Mouse (Mus musculus) 416B (cell line): ENCODE results near the gene Zc3h14.

Experiments used
- DNase-seq: peaks from one replicate; pipeline ENCODE4 v3.0.0; 2011; ENCODE audit warnings: low read depth

Zc3h14 gene

DNA sequence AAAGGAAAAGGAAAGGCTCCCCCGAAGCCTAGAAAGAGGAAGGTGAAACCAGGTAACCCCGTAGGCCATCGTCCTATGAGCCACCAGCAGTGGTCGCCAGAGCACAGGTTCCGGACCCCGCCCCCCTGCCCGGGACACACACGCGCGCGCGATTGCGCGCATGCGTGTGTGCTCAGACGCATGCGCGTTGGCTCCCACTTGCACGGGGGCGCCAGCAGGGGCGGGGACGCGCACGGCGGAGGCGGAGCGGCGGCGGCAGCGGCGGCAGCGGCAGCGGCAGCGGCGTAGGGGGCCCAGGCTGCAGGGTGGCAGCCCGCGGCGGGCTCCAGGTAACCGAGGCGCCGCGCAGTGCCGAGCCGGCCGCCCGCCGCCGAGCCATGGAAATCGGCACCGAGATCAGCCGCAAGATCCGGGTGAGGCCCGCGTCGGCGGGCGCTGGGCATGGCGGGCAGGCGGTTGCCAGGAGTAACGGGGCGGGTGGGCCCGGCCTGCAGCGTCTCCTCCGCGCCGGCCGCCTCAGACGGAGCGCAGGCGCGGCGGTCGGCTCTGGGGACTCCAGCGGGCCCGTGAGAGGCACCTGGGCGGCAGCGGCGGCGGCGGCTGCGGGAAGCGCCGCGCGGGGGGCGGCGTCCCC is at the start of gene Zc3h14:
Zc3h14 (plus strand) TSS at position 219 of the 634 bp plus-strand sequence.
- peak; percentile 90 for DNase-seq

DNA sequence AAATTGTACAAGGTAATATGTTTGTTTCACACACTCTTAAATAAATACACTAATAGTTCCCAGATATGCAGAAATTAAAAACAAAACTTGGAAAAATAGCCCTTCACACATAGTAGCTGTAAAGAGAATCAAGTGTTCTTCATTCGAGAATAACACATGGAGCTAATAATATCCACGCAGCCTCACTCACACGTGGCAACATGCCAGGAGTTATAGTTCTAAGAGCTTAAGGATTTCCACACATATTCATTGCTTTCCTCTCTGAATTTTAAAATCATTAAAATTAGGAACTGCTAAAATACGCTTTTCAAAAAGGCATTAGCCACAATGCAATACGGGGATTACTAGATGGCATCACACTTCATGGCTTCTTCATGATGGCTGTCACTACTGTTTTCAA is 49.6 kb upstream of the Zc3h14 start:
- DNase-seq = no peak

DNA sequence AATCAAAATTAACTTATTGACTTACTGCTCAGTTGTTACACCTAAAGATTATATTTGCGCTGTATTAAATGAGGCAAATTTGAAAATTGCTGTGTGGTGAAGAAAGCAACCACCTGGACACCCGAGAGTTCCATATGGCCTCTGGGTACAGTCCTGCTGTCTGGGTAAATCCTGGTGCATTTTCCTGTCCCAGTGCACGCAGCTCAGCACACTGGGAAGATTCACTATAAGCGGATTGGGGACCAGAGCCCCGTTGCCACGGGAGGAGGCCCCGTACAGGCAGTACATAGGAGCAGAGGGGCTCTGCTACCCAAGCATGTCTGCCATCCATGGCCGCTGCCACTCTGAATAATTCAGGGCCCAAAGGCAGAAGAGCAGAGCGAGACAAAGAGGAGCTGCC is 45.2 kb upstream of the Zc3h14 start:
- no peak for DNase-seq

DNA sequence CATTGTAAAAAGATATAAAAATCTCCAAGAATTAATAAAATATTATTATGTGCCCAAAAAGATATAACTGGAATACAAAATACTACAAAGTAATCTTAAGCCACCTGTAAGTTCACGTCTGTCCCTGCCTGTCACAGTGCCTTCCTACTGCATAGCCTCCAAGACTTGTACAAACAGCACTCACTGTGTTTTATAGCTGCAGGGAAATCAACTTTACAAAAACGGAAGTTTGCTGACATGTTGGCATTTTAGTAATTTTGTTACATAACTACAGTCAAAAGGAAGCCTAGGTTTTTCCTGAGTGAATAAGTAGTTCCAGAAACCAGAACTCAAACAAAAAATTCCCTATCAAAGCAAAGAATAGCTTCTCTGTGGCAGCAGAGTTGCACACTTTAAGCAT is 43.2 kb upstream of the Zc3h14 start:
- DNase-seq = no peak

DNA sequence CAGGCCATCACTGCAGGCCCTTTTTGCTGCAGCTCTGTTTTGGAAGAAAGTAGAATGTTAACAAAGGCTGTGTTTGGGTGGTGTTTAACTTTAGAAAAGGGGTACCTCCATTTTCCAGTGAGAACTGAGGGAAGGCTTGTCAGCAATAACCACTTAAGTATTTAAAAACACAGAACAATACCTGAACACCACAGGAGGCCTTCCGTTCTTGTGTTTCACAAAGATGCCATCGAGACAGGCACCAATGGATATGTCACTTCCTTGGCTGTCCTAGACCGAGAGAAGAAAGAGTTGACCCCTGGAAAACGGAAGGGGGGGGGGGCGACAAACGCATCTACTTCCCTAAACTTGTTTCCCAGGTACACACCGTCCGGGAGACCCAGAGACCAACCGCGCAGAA is 42.8 kb upstream of the Zc3h14 start:
- no peak for DNase-seq

DNA sequence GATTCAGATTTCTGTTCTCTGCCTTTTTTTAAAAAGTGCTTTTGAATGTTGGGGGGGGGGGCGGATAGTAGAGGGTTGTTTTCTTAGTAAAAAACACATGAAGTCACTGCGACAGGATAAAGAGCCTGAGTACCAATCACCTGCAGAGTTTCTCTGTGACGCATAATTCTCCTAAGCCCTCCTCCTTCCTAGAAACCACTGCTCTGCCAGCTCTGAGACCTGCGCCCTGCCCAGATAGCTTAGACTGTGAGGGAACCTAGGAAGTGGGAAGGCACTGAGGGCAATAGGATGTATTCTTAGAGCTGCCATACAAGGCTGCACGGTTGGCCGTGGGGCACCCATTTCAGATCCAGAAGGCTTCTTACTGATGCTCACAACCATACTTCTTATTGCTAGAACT is 33.9 kb upstream of the Zc3h14 start:
- DNase-seq = no peak

DNA sequence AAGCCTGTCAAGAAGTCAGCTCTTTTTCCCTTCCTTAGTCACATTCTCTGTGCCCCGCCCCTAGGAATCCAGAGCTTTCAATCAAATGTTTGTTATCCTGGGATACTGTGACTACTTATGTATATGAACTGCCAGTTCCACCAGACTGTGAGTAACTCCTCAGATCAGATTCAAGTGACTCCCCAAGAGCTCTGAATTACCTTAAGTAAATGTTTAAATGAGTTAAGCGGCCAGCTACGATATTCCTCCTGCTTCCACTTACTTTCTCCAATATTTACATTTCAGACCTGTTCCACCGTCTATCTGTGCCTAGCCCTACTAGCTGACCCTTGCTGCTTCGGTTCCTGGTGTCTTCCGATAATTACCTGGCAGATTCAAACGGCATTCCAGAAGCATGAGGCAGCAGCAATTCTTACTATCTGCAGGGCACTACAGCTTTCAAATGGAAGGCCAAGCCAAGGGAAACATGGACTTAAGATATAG is 33.1 kb upstream of the Zc3h14 start:
- DNase-seq = no peak

DNA sequence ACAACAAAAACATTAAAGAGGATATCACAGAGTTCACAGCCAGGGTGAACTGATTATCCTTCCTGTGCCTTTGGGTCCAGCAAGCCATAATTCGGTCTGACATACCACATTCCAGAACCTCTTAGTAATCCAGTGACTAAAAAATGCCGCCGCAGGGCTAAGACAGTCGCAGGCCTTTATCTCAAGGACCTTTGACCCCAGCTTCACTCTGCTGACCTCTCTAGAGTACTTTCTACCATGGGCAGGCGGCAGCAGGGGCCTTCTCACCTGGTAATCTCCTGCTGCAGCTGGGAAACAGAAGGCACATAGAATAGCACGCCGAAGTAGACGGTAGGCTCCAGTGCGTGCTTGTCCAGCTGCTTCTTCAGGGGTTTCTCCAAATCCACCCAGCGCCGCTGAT is 32.0 kb upstream of the Zc3h14 start:
- DNase-seq = no peak

DNA sequence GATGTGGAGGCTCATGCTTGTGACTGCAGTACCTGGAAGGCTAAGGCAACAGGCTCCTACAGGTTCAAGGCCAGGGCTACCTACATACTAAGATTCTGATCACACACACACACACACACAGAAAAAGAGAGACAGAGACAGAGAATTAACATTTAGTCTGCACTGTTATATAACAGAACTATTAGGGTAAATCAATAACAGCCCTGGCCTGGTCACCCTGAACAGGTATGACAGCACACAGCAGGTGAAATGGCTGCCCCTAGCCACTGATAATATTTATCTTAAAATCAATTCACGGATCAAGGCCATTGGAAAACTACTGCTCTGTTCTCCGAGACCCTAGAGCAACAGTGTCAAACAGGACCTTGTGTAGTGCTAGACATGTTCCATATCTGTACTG is 30.6 kb upstream of the Zc3h14 start:
- no peak for DNase-seq

DNA sequence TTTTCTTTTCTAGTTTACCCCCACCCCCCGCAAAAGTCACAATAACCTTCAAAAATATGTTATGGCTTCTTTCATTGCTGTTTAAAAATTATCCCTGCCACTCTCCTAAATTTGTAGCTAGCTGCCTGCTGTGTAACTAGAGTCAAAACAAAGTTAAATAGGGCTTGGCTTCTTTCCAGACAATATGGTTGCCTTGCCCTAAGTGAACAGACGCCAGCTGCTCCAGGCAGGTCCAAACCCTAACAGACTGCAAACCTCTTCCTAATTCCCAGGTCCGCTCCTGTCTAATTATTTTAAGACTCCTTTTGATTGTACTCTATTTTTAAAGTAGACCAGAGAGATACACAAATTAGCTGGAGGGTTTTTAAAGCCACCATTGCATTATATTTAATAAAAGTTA is 26.1 kb upstream of the Zc3h14 start:
- DNase-seq = no peak

DNA sequence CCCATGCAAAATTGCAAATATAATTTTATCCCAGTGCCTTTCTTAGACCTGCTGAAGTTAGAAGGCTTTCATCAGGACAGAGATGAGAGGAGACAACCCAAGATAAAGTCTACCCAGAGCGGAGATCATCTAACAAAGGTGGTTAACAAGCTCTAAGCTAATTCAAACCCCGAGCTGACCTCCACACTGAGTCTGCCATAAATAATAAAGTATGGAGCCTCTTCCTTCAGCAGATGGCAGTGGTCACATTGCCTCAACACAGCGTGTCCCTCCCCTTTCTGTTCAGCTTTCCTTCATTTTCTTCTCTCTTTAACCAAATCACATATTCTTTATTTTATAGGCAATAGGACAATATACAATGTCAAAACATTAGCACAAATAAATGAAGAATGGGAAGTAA is 25.7 kb upstream of the Zc3h14 start:
- no peak for DNase-seq

DNA sequence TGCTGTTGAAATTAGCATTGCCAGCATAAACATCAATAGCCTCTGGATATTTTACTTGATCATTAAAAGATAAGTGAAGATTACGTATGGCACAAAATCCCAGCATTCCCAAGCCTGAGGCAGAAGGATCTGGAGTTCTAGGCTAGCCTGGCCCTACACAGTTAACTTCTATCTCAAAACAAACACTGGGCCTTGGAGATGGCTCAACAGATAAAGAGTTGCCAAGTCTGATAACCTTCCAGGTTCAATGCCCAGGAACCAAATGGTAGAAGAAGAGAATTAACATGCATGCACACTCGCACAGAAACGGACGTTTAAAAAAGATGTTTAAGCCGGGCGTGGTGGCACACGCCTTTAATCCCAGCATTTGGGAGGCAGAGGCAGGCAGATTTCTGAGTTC is 22.5 kb upstream of the Zc3h14 start:
- no peak for DNase-seq

DNA sequence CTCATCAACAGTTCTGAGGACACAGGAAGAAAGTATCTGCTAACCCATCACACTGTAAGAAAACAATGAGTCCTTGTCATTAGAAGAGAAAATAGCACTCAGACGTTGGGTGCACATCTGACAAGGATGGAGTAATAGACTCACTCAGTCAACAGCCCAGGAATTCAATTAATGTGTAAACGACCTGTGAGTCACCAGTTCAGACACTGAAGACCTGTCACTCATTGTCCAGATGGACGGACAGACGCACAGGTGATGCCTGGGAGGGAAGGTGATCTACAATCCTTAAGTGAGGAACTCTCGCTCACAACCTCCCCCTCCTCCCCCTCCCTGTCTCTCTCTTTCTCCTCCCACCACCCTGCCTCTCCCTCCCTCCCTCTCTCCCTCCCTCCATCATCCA is 21.8 kb upstream of the Zc3h14 start:
- no peak for DNase-seq

DNA sequence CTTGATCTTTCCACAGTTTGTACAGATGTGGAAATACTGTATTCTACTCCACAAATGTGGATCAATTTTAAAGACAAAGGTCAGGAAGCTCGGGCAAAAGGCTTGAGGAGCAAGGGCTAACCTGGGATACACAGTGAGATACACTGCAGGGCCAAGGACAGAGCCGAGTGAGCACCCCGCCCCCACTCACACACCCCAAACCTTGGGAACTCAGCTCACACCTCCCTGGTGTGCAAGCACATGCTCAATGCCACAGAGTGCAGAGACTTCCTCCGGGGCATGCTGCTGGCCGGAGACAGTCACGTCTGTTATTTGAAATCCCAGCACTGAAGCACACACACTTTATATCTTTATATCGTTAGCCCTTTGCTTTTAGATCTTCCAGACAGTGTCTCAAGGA is 20.7 kb upstream of the Zc3h14 start:
- DNase-seq = no peak

DNA sequence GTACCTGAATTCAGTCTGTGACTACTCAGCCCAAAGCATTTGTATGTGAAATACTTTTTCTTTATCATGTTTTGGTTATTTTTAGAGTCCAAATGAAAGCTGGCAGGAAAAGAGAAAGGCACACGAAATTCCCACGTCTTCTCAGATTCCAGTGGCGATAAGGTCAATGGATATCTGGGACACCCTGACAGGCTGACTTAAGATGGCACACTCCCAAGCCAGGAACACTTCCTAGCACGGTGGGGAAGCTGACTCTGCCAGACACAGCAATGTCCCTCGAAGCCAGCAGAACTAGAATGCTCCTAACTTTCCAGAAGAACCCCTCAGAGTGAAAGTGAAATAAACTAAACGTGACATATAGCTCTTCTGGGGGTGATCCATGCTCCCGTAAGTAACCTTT is 19.6 kb upstream of the Zc3h14 start:
- no peak for DNase-seq

DNA sequence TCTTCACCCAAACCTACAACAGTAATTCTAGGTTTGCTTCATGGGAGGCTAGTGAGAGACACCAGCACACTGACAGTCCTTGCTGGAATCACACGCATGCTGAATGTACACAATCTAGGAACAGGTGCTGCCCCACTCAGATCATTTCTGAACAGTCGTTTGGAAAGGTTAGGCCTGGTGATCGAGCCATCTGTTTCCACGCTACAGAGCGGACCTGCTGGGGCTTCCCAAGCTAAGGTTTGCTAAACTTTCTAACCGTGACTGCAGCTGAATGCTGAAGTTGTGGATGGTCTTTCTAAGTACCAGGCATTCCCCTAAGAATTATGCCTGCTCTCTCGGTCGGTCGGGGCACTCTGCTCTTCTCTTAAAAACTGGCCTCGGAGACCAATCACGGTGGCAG is 16.1 kb upstream of the Zc3h14 start:
- DNase-seq = no peak

DNA sequence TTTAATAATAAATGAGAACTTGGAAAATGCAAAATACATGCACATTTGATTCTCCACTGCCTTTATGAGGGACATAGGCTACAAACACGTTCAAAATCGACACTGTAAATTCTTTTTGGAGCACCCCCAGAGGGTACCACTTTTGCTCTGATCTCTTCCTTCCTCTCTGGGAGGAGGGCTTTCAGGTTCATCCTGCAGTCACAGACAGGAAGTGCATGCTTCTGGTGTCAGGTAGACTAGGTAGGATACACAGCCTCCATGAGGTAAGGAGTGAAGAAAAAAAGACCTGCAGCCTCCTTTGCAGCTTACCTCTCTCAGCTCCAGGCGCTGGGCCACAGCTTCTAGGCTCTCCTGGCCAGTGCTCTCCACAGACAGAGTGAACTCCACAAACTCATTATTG is 13.6 kb upstream of the Zc3h14 start:
- no peak for DNase-seq

DNA sequence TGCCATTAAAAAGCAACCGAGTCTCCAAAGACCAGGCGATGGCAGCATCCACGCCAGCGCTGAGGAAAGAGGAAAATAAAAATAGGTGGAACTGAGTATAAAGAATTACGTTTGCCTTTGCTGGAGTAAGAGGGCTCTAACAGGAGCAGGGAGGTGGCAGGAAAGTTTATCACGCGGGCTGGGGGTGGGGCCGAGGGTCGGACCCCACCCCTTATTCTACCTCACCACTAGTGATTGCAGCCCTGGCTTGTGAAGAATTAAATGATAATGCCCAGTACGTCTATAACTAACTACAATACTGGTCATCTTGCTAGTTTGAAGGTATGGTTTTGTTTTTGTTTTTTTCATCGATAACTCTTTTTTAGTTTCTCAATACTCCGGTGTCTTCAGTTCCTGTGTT is 13.0 kb upstream of the Zc3h14 start:
- DNase-seq = no peak

DNA sequence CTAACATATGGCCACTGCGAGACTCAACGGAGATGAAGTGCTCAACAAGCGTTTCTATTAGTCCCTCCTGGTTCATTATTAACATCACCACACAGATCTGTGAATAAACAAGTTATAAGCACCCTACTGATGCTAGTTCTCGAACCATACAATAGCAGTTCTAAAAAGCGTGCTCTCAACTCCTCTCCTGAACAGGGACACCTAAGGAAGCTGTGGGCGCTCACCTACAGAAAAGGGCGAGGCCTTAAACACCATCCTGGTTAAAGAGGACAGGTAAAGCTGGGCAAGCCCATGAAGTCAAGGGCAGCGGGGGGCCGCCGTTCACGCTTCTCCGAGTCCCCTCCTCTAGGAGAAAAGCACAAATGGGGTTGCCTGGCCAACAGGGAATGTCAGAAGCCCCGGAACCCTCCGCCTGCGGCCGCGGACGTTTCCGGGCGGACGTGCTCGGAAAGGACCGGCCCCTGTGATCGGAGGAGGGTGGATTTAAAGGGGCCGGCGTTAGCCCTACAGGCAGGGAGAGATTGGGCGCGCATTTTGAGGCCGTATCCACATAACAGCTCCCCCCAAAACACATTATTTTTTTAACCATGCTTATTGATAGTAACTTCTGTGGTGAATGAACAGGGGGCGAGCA is 12.4 kb upstream of the Zc3h14 start:
- DNase-seq = peak; percentile 84

DNA sequence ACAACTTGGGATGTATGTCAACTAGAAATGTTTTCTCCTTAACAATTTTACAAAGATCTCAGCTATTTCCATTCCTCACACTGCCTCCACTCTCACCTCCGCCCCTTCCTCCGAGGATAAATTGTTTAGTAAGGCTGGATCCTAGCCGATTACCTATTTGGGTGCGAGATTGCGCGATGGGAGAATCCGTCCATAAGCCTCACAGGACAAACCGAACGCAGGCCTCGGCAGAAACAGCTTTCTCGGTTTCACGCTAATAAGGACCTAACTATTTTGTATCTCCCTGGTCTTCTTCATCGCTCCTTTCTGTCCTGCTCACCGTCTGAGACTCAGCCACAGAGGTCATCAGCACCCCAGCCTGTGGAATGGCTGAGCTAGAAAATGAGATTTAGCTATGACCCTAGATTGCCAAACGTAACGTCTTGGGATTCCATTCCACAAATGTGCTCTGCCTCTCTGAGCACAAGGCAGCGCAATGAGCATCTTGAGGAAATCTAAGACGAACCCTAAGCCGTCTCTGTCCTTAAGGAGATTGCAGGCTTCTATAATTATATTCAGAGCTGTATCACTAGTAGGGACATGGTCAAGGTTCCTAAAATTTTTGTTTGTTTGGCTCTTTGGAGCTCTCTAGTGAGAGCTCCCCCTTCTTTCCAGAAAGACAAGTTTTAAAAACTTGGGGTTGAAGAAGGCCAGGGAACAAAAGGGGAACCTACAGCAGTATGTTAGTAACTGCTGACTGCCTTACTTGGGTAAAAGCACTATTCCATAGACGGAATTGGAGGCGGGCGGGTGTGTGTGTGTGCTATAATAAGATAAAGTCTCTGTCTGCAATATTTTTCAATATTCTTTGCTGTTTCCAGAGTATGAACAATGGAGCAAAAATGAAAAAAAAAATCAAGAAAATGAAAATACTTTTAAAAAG is 11.6 kb upstream of the Zc3h14 start:
- DNase-seq = no peak

DNA sequence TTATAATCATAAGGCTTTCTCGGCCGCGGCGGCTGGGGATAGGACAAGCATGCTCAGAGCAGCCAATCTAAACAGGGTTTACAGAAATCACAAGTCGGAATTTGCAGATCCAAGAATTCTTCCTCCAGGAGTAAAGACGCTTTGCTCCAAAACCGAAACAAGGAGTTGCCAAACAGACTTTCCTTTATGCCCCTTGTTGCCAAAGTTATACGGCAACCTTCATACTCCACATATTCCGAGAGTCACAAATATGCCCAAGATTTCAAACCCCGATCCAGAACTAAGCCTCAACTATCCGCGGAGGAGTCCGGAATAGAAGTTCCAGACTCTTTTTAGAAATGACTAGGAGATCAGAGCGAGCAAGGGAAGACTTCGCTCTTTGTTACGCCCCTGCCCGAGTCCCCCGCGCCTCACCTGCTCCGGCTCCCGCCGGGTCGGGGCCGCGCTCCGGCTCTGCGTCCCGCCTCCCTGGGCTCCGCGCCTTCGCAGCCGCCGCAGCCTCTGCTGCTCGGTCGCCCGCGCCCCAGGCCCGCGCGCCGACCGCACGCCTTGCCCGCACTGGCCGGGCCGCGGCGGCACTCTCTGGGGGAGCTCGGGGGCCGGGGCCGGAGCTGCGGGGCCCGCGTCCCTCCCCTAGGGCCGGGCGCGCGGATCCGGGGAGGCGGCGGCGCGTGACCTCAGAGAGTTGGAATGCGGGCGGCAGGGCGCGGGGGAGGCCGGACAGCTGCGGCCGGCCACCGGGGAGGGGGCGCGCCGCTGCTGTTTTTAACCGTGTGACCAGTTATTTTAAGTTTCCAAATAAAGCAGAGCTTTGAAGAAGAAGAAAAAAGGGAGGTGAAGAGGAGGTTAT is 9.6 kb upstream of the Zc3h14 start, which contains the start of gene Ptpn21:
Ptpn21 (minus strand) TSS at position 455 of the 850 bp plus-strand sequence.
- no peak for DNase-seq

DNA sequence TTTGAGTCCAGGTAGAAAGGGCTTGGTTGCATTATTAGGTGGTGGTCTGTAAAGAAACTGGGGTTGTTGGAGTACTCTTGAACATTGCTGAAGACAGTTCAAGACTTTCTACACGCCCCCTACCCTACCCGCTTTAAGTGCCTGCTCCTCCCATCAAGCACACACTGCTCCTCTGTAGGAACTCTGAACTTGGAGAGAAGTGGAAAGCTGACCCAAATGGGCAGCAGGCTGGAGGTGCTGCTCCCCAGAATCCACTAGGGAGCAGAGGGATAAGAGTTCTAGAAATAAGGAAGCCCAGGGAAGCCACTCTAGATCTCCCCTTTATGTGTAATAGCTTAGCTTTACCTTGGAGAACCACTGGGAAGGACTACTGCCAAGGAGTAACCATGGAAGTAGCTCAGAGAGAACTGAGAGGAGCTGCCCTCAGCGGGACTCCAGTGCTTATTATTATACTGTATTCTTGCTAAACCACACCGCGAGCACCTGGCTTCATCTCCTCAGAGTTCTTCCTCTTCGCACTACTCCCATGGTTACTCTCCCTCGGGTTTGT is 8.9 kb upstream of the Zc3h14 start:
- no peak for DNase-seq
